Mouse (Mus musculus) monocyte, adult 5-6 weeks (primary cell): Measurements from ENCODE around the gene Brip1. TPM values are rescaled to one million over a fixed set of nuclear protein-coding genes. Genes with fewer than 3 reads are reported as not detected.
A peak's percentile ranks its signal among the peaks of the same experiment; 100 is the strongest.
"Not testable (repeated sequence)": the region's sequence is repeated elsewhere in the genome, so short reads cannot be mapped to it uniquely, and the experiment has no call there.

Experiments used
- ATAC-seq: fragments of 153-309, 156-312 bp; replicated peaks from 2 replicates; pipeline ENCODE4 v1.8.0; 2017; ENCODE audit warnings: mild to moderate bottlenecking; ENCODE audit not compliant: low TSS enrichment, insufficient number of reproducible peaks, severe bottlenecking, poor library complexity, low FRiP score
- total RNA-seq: library from RNA; stranded (forward); fragments of 200-1000, 200-491, 200-594 nt; gene quantifications from 3 replicates; pipeline ENCODE4 v1.2.3, GENCODE M21; 2017

Gene Brip1
- 0.38 to 1.3 TPM (median 1.1 TPM) in 3 replicates for total RNA-seq

DNA sequence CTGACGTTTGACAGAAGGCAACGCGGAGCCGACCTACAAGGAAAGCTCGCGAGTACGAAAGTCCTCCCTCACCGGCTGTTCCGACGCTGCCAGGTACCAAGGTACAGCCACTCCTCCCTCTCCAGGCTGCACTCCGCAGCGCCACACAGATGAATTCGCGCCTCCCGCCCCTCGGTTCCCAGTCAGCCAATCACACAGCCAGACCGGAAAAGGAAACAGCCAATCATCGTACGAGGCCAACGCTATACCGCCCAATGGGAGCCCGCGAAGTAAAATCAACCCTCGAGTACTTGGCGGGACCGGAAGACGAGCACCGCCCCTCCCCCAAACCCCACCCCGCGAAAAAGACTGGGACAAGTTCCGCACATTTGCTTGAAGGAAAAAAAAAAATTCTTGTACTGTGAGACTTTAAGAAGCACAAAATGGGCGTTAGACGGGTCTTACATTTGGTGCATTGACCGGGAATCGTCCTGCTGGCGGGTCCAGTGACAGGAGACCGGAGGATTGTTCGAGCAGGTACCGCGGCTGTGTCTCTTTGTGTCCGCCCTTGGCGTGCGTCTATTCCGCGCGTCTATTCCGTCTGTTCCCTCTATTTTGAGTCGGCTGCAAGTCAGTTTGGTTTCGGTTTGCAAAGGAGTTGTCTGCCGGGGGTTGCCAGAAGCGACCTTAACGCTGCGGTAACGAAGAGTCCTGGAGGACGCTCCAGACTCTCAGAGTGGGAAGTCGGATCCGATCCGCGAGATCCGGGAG is at the start of gene Brip1:
Gene Brip1 (minus strand): TSS at position 157 of the 750 bp plus-strand sequence.
- peak; percentile 100 for ATAC-seq

DNA sequence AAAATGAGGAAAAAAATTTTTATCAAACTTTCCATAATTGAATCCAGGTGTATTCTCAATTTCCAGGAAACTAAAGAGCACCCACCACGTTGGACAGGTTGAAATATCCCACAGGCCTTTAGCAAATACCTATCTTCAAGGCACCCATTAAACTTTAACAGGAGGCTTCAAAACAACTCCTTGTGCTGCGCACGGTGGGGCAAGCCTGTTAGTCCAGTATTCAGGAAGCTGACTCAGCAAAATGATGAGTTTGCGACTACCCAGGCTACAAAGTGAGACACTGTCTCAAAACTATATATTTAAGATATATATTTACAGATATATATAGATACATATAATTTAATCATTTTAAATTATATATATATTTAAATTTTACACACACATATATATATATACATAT is 31.5 kb upstream of the Brip1 start:
- no peak for ATAC-seq

DNA sequence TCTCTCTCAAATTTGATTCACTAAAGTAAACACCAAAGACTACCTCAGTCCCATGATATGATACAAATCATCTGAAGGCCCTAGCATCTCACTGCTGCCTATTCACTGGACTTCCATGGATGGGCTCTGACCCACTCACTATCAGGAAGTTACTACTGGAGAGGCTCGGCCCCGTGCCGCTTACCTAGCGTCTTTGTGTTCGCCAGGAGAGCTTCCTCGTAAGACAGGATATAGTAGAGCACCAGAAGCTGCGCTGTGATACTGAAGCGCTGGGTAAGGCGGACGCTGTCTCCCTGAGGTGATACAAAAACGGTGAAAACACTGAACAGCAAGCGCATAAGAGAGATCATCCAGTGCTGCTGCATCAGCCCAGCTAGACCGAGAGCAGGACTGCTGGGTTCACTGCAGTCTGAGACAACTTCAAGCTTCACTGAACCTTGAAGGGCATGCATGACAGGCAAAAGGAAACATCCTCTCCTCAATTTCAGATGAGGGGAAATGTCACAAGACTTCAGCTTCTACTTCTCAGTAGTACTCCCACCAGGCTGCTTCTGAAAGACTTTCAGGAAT is 30.9 kb upstream of the Brip1 start:
- ATAC-seq = no peak

GRCm38 (mm10) chr11:86226646-86227180 is 25.7 kb upstream of the Brip1 start:
- peak; percentile 63 for ATAC-seq

GRCm38 (mm10) chr11:86225761-86226160 is 24.8 kb upstream of the Brip1 start:
- no peak for ATAC-seq

GRCm38 (mm10) chr11:86211803-86212202 is 10.8 kb upstream of the Brip1 start:
- no peak for ATAC-seq

- no peak for ATAC-seq
These were observed 8.1 kb upstream of the Brip1 start for GRCm38 (mm10) chr11:86209123-86209522.

DNA sequence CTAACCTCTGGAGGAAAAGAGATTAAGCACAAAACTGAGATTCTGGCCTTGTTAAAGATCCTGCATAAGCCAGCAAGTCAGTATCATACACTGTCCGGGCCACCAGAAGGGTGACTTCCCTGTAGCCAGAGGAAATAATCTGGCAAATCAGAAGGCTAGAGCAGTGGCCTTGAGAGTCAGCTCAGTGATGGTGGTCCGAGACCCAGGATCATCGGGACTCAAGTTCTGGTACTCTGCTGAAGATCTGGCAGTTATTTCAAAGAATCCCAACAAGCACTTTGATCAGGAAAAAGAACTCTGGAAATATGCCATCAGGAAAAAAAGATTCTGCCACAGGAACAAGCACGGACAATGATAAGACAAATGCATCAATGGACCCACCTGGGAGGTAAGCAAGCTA is 4.9 kb upstream of the Brip1 start:
- ATAC-seq = no peak

- ATAC-seq = no peak
These were observed 4.0 kb upstream of the Brip1 start for GRCm38 (mm10) chr11:86205031-86205430.

DNA sequence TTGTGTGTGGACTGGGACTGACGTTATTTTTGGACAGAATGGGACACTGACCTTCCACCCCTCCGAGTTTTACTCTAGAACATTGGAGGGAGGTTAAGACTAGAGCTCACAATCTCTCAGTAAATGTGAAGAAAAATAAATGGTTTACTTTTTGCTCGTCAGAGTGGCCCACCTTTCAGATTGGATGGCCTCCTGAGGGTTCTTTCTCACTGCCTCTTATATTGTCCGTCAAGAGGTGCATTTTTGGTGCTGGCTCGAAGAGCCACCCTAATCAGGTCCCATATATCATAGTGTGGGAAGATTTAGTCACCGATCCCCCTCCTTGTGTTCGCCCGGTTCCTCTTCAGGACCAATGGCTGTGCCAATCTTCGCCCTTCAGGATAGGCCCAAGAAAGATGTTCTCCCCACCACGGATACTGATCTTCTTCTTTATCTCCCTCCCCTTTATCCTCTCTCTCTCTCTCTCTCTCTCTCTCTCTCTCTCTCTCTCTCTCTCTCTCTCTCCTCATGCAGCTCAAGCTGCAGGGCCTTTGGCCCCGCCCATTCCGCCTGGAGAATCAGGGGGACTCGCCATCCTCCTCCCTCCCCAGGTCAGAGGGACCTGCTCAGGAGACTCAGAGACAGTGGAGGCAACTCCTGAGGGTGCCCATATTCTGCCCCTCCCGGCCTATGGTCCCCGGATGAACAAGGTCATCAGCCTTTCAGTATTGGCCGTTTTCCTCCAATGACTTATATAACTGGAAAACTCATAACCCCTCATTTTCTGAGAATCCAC is 1.1 kb upstream of the Brip1 start:
- ATAC-seq = no peak

GRCm38 (mm10) chr11:86200460-86201021 is 452 bp downstream of the Brip1 start:
- no peak for ATAC-seq

GRCm38 (mm10) chr11:86199733-86200132 is 1.3 kb downstream of the Brip1 start:
- ATAC-seq = no peak

GRCm38 (mm10) chr11:86185224-86185623 is 15.8 kb downstream of the Brip1 start:
- not testable (repeated sequence) for ATAC-seq

DNA sequence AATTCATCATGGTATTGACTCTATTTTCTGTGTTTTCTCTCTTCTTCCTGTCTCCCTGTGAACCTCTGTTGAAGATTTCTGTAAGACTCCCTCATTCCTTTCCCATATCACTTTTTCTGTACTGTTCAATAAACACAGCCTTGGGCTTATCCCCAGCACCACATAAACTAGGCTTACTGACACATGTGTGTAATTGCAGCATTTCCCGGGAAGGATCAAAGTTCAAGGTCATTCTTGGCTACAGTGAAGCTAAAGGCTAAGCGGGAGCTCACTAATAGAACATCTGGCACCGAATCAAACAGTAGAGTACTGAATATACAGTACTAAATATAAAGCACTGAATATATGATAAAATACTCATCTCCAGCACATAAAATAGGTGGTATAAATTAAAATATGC is 25.2 kb downstream of the Brip1 start:
- no peak for ATAC-seq

- ATAC-seq = no peak
These were observed 26.8 kb downstream of the Brip1 start for GRCm38 (mm10) chr11:86174173-86174572.

DNA sequence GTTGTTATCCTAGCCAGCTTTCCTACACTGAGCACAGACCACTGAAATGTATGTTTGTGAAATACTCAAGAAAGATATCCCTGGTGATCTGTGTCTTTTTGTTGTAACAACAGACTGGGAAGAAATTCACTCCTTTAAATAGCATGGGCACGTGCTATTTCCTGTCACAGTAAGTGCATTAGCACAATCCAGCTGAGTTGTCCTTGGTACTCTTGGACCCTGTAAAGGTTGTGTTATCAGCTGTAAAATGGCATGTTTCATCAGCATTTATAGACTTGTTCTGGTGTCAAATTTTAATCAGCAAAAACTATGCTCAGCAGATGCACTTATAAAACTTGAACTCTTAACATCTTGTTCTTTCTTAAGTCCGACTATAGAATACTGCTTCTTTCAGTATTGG is 30.2 kb downstream of the Brip1 start:
- no peak for ATAC-seq

DNA sequence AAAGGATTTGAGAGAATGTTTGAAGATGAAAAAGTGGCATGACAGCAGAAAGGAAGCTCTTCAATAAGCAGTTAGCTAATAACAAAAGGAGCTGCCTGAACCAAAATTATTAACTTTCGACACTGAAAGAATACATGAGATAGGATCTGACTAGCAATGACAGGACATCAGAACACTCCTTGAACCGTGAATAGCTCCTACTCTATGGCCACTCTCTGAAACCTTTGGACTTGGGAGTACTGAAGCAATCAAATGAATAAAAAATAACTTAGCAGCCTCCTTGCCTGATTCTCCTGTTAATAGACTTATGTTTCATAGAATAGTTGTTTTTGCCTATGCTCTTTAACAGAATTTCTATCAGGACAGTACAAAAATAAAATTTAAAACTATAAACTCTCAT is 40.7 kb downstream of the Brip1 start:
- no peak for ATAC-seq

DNA sequence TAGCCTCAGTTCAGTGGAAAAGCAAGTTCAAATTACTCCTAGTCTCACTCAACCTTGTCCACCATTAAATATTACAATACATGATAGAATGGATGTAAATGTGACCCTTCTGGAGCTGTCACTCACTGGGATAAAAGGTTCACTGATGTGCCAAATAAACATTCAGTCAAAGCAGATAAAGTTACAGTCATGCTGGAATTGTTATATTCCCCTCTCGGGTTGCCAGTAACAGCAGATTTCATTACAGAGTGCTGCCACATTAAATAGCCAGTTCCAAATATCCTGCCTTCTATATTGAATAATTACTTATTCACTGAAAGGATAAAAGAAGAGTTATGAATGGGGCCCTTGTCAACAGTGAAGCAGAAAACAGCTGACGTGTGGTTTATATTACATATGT is 42.0 kb downstream of the Brip1 start:
- ATAC-seq = no peak

DNA sequence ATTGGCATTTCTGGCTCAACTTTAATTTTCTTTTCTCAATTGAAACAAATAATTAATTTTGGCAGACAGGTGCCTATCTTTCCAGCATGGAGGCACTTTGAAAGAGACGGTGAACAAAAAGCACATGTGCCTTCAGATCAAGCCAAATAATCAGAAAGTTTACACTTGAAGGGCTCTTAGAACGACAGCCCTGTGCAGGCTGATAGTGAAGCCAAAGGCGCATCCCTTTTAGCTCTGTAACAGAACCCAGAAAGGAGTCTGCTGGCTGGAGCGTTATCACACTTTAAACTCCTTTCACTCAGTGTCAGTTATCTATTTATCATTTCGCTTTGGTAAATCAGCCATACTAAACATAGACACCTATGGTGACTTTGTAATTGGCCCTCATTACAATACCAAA is 45.4 kb downstream of the Brip1 start:
- ATAC-seq = no peak
